Mouse (Mus musculus): Measurements from ENCODE around the gene Psph. TPM values are rescaled to one million over a fixed set of nuclear protein-coding genes. Genes with fewer than 3 reads are reported as not detected.

Gene Psph
- 16.9 and 18.0 TPM in 2 replicates for polyA plus RNA-seq (2012; rRNA removed)

DNA sequence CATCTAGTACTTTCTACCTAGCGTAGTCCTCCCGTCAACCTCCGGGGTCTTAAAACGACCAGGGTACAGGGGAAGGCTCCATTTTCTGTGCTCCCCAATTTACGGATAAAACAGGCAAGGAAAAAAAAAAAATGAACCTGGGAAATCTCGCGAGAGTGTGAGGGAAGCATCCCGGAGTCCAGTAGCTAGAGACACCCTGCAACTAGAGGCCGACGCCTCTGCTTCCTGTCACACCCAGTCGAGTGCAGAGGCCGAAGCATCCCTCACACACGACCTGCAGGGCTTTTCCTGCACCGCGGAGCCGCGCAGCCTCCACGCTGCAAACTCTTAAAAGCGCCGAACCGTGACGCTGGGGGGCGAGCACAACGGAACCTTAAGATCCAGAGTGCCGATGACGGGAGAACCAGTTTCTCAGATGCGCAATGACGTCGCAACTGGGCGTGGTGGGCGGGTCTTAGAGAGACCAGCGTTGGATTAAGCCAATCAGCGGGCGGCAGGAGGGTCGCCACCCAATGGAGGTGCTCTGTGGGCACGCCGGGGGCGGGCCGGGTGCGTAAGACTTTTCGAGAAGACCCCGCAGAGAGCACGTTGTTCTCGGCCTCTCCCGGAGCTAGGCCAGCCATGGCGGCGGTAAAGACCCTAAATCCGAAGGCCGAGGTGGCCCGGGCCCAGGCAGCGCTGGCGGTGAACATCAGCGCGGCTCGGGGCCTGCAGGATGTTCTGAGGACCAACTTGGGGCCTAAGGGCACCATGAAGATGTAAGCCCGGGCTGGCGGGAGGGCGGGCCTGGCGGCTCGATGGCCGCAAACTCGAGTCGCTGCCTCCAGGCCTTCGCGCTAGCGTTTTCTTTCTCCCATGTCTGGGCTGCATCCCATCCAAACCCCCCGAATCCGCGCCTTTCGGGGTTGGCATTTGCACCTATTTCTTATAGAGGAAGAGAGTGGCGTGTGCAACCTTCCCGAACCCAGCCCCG lies at the start of gene Psph:
Psph (minus strand) TSS at position 632 of the 973 bp plus-strand sequence.

DNA sequence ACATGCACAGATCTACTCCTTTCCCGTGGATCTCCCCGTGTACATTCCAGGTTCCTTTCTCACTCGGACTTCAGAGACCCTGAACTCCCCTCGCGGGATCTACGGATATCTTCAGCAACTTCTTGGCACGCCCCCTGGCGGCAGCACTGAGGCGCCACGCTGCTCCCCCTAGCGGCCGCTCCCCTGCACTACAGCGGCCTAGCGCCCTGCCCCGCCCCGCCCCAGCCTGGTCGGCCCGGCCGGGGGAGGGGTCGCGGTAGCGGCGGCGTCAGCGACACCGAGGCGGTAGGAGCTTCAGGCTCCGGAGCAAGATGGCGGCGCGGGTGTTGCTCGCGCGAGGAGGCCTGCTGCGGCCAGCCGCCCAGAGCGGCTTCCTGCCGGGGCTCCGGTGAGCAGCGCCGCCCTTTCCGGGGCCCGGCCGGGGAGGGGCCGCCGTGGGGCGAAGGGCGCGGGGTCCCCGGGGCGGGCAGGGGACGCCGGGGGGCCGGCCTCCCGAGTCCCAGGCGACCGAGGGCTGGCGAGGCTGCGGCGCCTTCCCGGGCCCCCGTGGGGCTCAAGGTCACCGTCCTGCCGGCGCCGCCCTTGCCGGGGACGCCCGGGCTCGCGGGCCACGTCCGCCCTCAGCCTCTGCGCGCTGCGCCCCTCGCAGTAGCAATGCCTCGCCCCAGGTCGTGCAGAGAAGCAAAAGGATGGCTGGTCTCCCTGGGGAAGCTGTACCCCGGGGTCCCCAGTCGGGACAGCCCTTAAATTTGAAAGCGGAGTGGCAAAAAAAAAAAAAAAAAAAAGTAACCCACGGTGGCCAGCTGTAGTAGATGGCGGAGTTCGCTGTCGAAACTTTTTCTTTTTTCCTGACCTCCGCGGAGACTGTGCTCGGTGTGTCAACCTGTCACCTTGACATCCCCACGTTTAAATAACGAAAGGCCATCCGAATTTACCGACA lies 62.1 kb downstream of the Psph start, which contains the start of gene Nipsnap2:
Nipsnap2 (plus strand) TSS at position 230 of the 940 bp plus-strand sequence.

Other genes with a start within 250 kb of the Psph start
- gene Mmp17, start 203.3 kb downstream of the Psph start, polyA plus RNA-seq (2012; rRNA removed): 12.2 and 14.5 TPM in 2 replicates
- 0.70 and 0.78 TPM in 2 replicates for gene Zfp11, start 117.3 kb downstream of the Psph start, polyA plus RNA-seq (2012; rRNA removed)
- gene Sept14, start 78.9 kb downstream of the Psph start, polyA plus RNA-seq (2012; rRNA removed): not detected in 2 replicates
- gene Mrps17, start 72.0 kb downstream of the Psph start, polyA plus RNA-seq (2012; rRNA removed): 47.1 and 69.6 TPM in 2 replicates
- 40.6 and 48.4 TPM in 2 replicates for gene Nipsnap2, start 62.4 kb downstream of the Psph start, polyA plus RNA-seq (2012; rRNA removed)
- 8.7 and 11.3 TPM in 2 replicates for gene Sumf2, start 59.5 kb upstream of the Psph start, polyA plus RNA-seq (2012; rRNA removed)
- gene Chchd2, start 100.0 kb upstream of the Psph start, polyA plus RNA-seq (2012; rRNA removed): 1,442 and 1,554 TPM in 2 replicates
- gene Zbed5, start 108.3 kb upstream of the Psph start, polyA plus RNA-seq (2012; rRNA removed): 0.35 and 0.58 TPM in 2 replicates
- gene Phkg1, start 111.1 kb upstream of the Psph start, polyA plus RNA-seq (2012; rRNA removed): 0.34 and 0.43 TPM in 2 replicates
- 4.9 and 8.1 TPM in 2 replicates for gene Nupr1l, start 121.1 kb upstream of the Psph start, polyA plus RNA-seq (2012; rRNA removed)
- gene Vkorc1l1, start 154.5 kb upstream of the Psph start, polyA plus RNA-seq (2012; rRNA removed): 10.2 and 10.9 TPM in 2 replicates
- gene Gusb, start 215.6 kb upstream of the Psph start, polyA plus RNA-seq (2012; rRNA removed): 30.7 and 32.4 TPM in 2 replicates
- 45.4 and 49.1 TPM in 2 replicates for gene Asl, start 241.8 kb upstream of the Psph start, polyA plus RNA-seq (2012; rRNA removed)
- gene Crcp, start 241.8 kb upstream of the Psph start, polyA plus RNA-seq (2012; rRNA removed): 5.7 and 8.9 TPM in 2 replicates